16 mouse cellular contexts compared by ENCODE assay signal in genomic region chr8:84769324-84769723, GRCm38 (mm10). TPM values are rescaled to one million over a fixed set of nuclear protein-coding genes. Genes with fewer than 3 reads are reported as not detected.
DNase-seq lines count a peak whose midpoint lies in the region; ATAC-seq lines count a peak whose summit lies in the region.
"Had no signal": no experiment of that assay in that cellular context is flagged by ENCODE, and none has a peak within 500 bp of the region (broad histone marks: within the 10 kb centered on the region; RNA-seq: fewer than 3 reads in every experiment).

No protein-coding gene starts in this region.

- H3K27me3 ChIP-seq in neural tube, embryonic 13.5 days, result peaks cover 89% of the 10 kb centered on the region
- no peaks in the 10 kb centered on the region for H3K27me3 ChIP-seq in forebrain, embryonic 15.5 days

- no peak overlapping the region for H3K9ac ChIP-seq in neural tube, embryonic 13.5 days
- H3K9ac ChIP-seq in forebrain, embryonic 15.5 days (replicated peaks), result peak overlapping the region; percentile 81
- H3K9ac ChIP-seq: neural tube, embryonic 12.5 days had no signal

- H3K27ac ChIP-seq in neural tube, embryonic 13.5 days (replicated peaks), result no peak overlapping the region
- H3K27ac ChIP-seq in forebrain, embryonic 15.5 days (replicated peaks), result peak overlapping the region; percentile 97
- H3K27ac ChIP-seq: neural tube, embryonic 12.5 days had no signal

- DNase-seq in gastrocnemius, postnatal 25 days, result peak; percentile 72
- DNase-seq in gastrocnemius, postnatal 14 days, result no peak
- no peak for DNase-seq in neural tube, embryonic 10.5 days (ENCODE audit: extremely low spot score, low spot score)
- DNase-seq in skeletal muscle tissue, adult 2 months (ENCODE audit: low read depth, low spot score), result peak; percentile 90
- no peak for DNase-seq in adrenal gland, postnatal 4 days (ENCODE audit: low spot score in 2 of 2)
- no peak for DNase-seq in ovary, adult 18-20 months (ENCODE audit: low spot score)
- DNase-seq: kidney, postnatal 36 days; right cerebral cortex, postnatal 4 days; thymus, postnatal 4 days had no signal

- no peaks in the 10 kb centered on the region for H3K9me3 ChIP-seq in neural tube, embryonic 13.5 days
- H3K9me3 ChIP-seq in forebrain, embryonic 15.5 days, result no peaks in the 10 kb centered on the region
- H3K9me3 ChIP-seq: G1E; neural tube, embryonic 12.5 days had no signal

- 0 out of 2 replicates have a peak overlapping the region, but pooled peaks have one; percentile 0 for H3K4me3 ChIP-seq in neural tube, embryonic 13.5 days
- peak overlapping the region; percentile 43 for H3K4me3 ChIP-seq in forebrain, embryonic 15.5 days
- H3K4me3 ChIP-seq: neural tube, embryonic 12.5 days had no signal

- no peak for ATAC-seq in neural tube, embryonic 13.5 days (ENCODE audit: low read depth)
- ATAC-seq in forebrain, embryonic 15.5 days (replicated peaks), result no peak
- ATAC-seq: intestine, postnatal 0 days; lung, postnatal 0 days had no signal

- peaks cover 78% of the 10 kb centered on the region for H3K4me1 ChIP-seq in neural tube, embryonic 13.5 days (replicated peaks)
- peaks cover 73% of the 10 kb centered on the region for H3K4me1 ChIP-seq in forebrain, embryonic 15.5 days

- intact Hi-C loops in gastrocnemius, postnatal 14 days (cut with DNase I; ENCODE audit: low total_unique reads), result no loop called here

- 80% methylated on average over 8 of the region's 8 CpGs for WGBS in neural tube, embryonic 13.5 days
- 57% methylated on average over 8 of the region's 8 CpGs for WGBS in forebrain, embryonic 15.5 days

- no peaks in the 10 kb centered on the region for H3K36me3 ChIP-seq in neural tube, embryonic 13.5 days
- H3K36me3 ChIP-seq in forebrain, embryonic 15.5 days, result no peaks in the 10 kb centered on the region
- H3K36me3 ChIP-seq: neural tube, embryonic 12.5 days had no signal

- peak overlapping the region; percentile 55 for H3K4me2 ChIP-seq in neural tube, embryonic 13.5 days
- H3K4me2 ChIP-seq in forebrain, embryonic 15.5 days (replicated peaks), result peak overlapping the region; percentile 70
- H3K4me2 ChIP-seq: neural tube, embryonic 12.5 days had no signal

RNA-seq across cellular contexts. Expression of gene Nfix, which starts 30.8 kb away (rescaled TPM):
- 100 to 1,000 TPM; 447 to 529 TPM for total RNA-seq in gastrocnemius, postnatal 25 days (2021)
- total RNA-seq in gastrocnemius, postnatal 14 days (2021), result 100 to 1,000 TPM; 531 to 566 TPM
- 28.7 and 34.4 TPM in 2 replicates for polyA plus RNA-seq in neural tube, embryonic 13.5 days (2015; fragmentation: Nextera tagmentation; extraction: Ambion mirVana)
- 413 and 445 TPM in 2 replicates for polyA plus RNA-seq in forebrain, embryonic 15.5 days (2015; fragmentation: Nextera tagmentation; extraction: Ambion mirVana)
- 100 to 1,000 TPM; 134 to 137 TPM for total RNA-seq in adrenal gland, postnatal 4 days (2021)

RNA-seq across cellular contexts. Expression of gene G430095P16Rik, which starts 46.5 kb away (rescaled TPM):
- total RNA-seq in gastrocnemius, postnatal 25 days (2021), result under 1 TPM; 0.54 to 0.67 TPM
- 1 to 10 TPM in 1 of 2 experiments, under 1 TPM in 1; 0.66 to 1.1 TPM for total RNA-seq in gastrocnemius, postnatal 14 days (2021)
- polyA plus RNA-seq in neural tube, embryonic 13.5 days (2015; fragmentation: Nextera tagmentation; extraction: Ambion mirVana), result 1.4 and 2.2 TPM in 2 replicates
- 2.7 TPM in 2 replicates for polyA plus RNA-seq in forebrain, embryonic 15.5 days (2015; fragmentation: Nextera tagmentation; extraction: Ambion mirVana)
- 1 to 10 TPM; 1.2 TPM for total RNA-seq in adrenal gland, postnatal 4 days (2021)
- total RNA-seq: liver, adult 2 months had no signal
- polyA plus RNA-seq: liver, adult 2 months had no signal

RNA-seq across cellular contexts. Expression of gene Dand5, which starts 53.3 kb away (rescaled TPM):
- 1 to 10 TPM; 9.5 to 9.6 TPM for total RNA-seq in gastrocnemius, postnatal 25 days (2021)
- total RNA-seq in gastrocnemius, postnatal 14 days (2021), result 1 to 10 TPM; 6.0 to 7.2 TPM
- polyA plus RNA-seq in neural tube, embryonic 13.5 days (2015; fragmentation: Nextera tagmentation; extraction: Ambion mirVana), result 12.3 and 12.8 TPM in 2 replicates
- 8.1 and 8.9 TPM in 2 replicates for polyA plus RNA-seq in forebrain, embryonic 15.5 days (2015; fragmentation: Nextera tagmentation; extraction: Ambion mirVana)
- total RNA-seq in adrenal gland, postnatal 4 days (2021), result 1 to 10 TPM; 5.7 to 6.7 TPM

Comparison
In these comparisons a context has a peak if more than half of its experiments do, and no peak if none do; other contexts are left out.
1. DNase-seq: peak in gastrocnemius, postnatal 25 days (single experiment) and skeletal muscle tissue, adult 2 months (single experiment); none in gastrocnemius, postnatal 14 days (single experiment), neural tube, embryonic 10.5 days (single experiment), adrenal gland, postnatal 4 days (0 of 2) and ovary, adult 18-20 months (single experiment).